Mouse (Mus musculus): ENCODE results near the gene Myl3.

- TF ChIP-seq CTCF (IDR thresholded peaks at IDR 0.05), result peak; percentile 55
- TF ChIP-seq EP300 (IDR thresholded peaks at IDR 0.05), result no peak
Observed at GRCm38 (mm10) chr9:110738054-110738453, 3.6 kb upstream of the Myl3 start.
